Mouse (Mus musculus) MEL (cell line): ENCODE results near the gene Zscan22. TPM values are rescaled to one million over a fixed set of nuclear protein-coding genes. Genes with fewer than 3 reads are reported as not detected.

Experiments used
- DNase-seq: peaks from one replicate; pipeline ENCODE4 v3.0.0; 2011; ENCODE audit warnings: low read depth, low spot score
- H3K27ac ChIP-seq: 2 replicates; pipeline ENCODE4 v1.5.1; 2012; ENCODE audit warnings: low read depth, mild to moderate bottlenecking, control low read depth, low read length, moderate library complexity; ENCODE audit not compliant: control insufficient read depth
- H3K27me3 ChIP-seq, 2 experiments: fragments of 150-350 bp in 1 of 2; sonication (generic) in 1 of 2; 2 replicates each; pipeline ENCODE4 v1.6.1; 2012; ENCODE audit warnings: low read length in 2 of 2, mild to moderate bottlenecking in 2 of 2, improper control_type of control experiment in 1 of 2, moderate library complexity in 1 of 2; ENCODE audit not compliant: insufficient read depth in 2 of 2, control insufficient read depth in 1 of 2
- H3K36me3 ChIP-seq, 2 experiments: 2 replicates each; pipeline ENCODE4 v1.6.1; 2012 to 2014; ENCODE audit warnings: low read length in 2 of 2, improper control_type of control experiment in 1 of 2, inconsistent platforms in 1 of 2, mild to moderate bottlenecking in 1 of 2; ENCODE audit not compliant: insufficient read depth in 2 of 2, control insufficient read depth in 1 of 2
- H3K4me1 ChIP-seq, 2 experiments: fragments of 150-350 bp in 1 of 2; sonication (generic) in 1 of 2; 2 replicates each; pipeline ENCODE4 v1.6.1; 2012; ENCODE audit warnings: low read length in 2 of 2, improper control_type of control experiment in 1 of 2, mild to moderate bottlenecking in 1 of 2; ENCODE audit not compliant: insufficient read depth in 2 of 2, control insufficient read depth in 1 of 2
- H3K4me3 ChIP-seq, 2 experiments: fragments of 150-350 bp in 1 of 2; sonication (generic) in 1 of 2; 2 replicates each; pipeline ENCODE4 v1.5.1; 2012; ENCODE audit warnings: low read depth in 2 of 2, low read length in 2 of 2, mild to moderate bottlenecking in 2 of 2, moderate library complexity in 2 of 2, control low read depth in 1 of 2, improper control_type of control experiment in 1 of 2; ENCODE audit not compliant: control insufficient read depth in 1 of 2, insufficient read depth in 1 of 2
- H3K79me2 ChIP-seq: 2 replicates; pipeline ENCODE4 v1.6.1; 2012; ENCODE audit warnings: mild to moderate bottlenecking, low read length, moderate library complexity; ENCODE audit not compliant: control insufficient read depth, poor library complexity, insufficient read depth
- H3K9ac ChIP-seq: 2 replicates; pipeline ENCODE4 v1.6.1; 2012; ENCODE audit warnings: low read depth, mild to moderate bottlenecking, control low read depth, low read length, moderate library complexity; ENCODE audit not compliant: control insufficient read depth, poor library complexity, severe bottlenecking
- H3K9me3 ChIP-seq: fragments of 150-350 bp; sonication (generic); replicated peaks from 2 replicates; pipeline ENCODE4 v1.6.1; 2012; ENCODE audit warnings: mild to moderate bottlenecking, low read length, improper control_type of control experiment, moderate library complexity; ENCODE audit not compliant: insufficient read depth
- BHLHE40 ChIP-seq: IDR thresholded peaks from 2 replicates; pipeline ENCODE4 v1.6.1; 2012; ENCODE audit warnings: low read depth, mild to moderate bottlenecking, inconsistent platforms, low read length, improper control_type of control experiment, borderline replicate concordance
- CHD1 ChIP-seq: IDR thresholded peaks from 2 replicates; pipeline ENCODE4 v1.6.1; 2012; ENCODE audit warnings: low read depth, mild to moderate bottlenecking, inconsistent platforms, low read length, improper control_type of control experiment
- CTCF ChIP-seq, 3 experiments: IDR thresholded peaks in 2 of 3; conservative IDR thresholded peaks in 1 of 3; 2 replicates each; pipeline ENCODE4 v1.5.1; 2011 to 2012; ENCODE audit warnings: low read length in 3 of 3, low read depth in 2 of 3, mild to moderate bottlenecking in 2 of 3, improper control_type of control experiment in 1 of 3, inconsistent platforms in 1 of 3, mixed read lengths in 1 of 3, moderate library complexity in 1 of 3; ENCODE audit not compliant: control insufficient read depth in 1 of 3, insufficient read depth in 1 of 3, poor library complexity in 1 of 3, severe bottlenecking in 1 of 3
- E2F4 ChIP-seq: IDR thresholded peaks from 2 replicates; pipeline ENCODE4 v1.6.1; 2011; ENCODE audit warnings: low read depth, low read length, improper control_type of control experiment, borderline replicate concordance
- ETS1 ChIP-seq: IDR thresholded peaks from 2 replicates; pipeline ENCODE4 v1.6.1; 2012; ENCODE audit warnings: low read depth, mild to moderate bottlenecking, inconsistent platforms, low read length, improper control_type of control experiment, moderate library complexity
- GABPA ChIP-seq: IDR thresholded peaks from 2 replicates; pipeline ENCODE4 v1.6.1; 2012; ENCODE audit warnings: low read depth, mild to moderate bottlenecking, inconsistent platforms, low read length, improper control_type of control experiment, moderate library complexity
- GATA1 ChIP-seq: IDR thresholded peaks from 2 replicates; pipeline ENCODE4 v1.6.1; 2011; ENCODE audit warnings: low read depth, low read length, improper control_type of control experiment
- HCFC1 ChIP-seq: IDR thresholded peaks from 2 replicates; pipeline ENCODE4 v1.6.1; 2012; ENCODE audit warnings: low read depth, mild to moderate bottlenecking, inconsistent platforms, low read length, improper control_type of control experiment, moderate library complexity
- KAT2A ChIP-seq: conservative IDR thresholded peaks from 2 replicates; pipeline ENCODE4 v1.6.1; 2012; ENCODE audit warnings: low read depth, low read length, improper control_type of control experiment, inconsistent platforms
- MAFK ChIP-seq: IDR thresholded peaks from 2 replicates; pipeline ENCODE4 v1.6.1; 2011; ENCODE audit warnings: low read depth, mild to moderate bottlenecking, low read length, improper control_type of control experiment, borderline replicate concordance
- MAX ChIP-seq: IDR thresholded peaks from 2 replicates; pipeline ENCODE4 v1.6.1; 2011; ENCODE audit warnings: low read length, improper control_type of control experiment
- MAZ ChIP-seq: IDR thresholded peaks from 2 replicates; pipeline ENCODE4 v1.6.1; 2012; ENCODE audit warnings: low read depth, mild to moderate bottlenecking, inconsistent platforms, low read length, improper control_type of control experiment
- MEF2A ChIP-seq: IDR thresholded peaks from 2 replicates; pipeline ENCODE4 v1.6.1; 2014; ENCODE audit warnings: low read depth, mild to moderate bottlenecking, inconsistent platforms, low read length, improper control_type of control experiment; ENCODE audit not compliant: poor library complexity, insufficient replicate concordance, severe bottlenecking; ENCODE audit errors: extremely low read depth
- MXI1 ChIP-seq: IDR thresholded peaks from 2 replicates; pipeline ENCODE4 v1.6.1; 2011; ENCODE audit warnings: mild to moderate bottlenecking, low read depth, low read length, improper control_type of control experiment
- NELFE ChIP-seq: IDR thresholded peaks from 2 replicates; pipeline ENCODE4 v1.6.1; 2011; ENCODE audit warnings: low read depth, low read length, improper control_type of control experiment
- NRF1 ChIP-seq: IDR thresholded peaks from 2 replicates; pipeline ENCODE4 v1.6.1; 2014; ENCODE audit warnings: low read depth, mild to moderate bottlenecking, inconsistent platforms, low read length, improper control_type of control experiment, moderate library complexity; ENCODE audit not compliant: poor library complexity, insufficient read depth, severe bottlenecking
- POLR2A ChIP-seq, 2 experiments: IDR thresholded peaks; 2 replicates each; pipeline ENCODE4 v1.6.1; 2011 to 2012; ENCODE audit warnings: low read length in 2 of 2, mild to moderate bottlenecking in 2 of 2, control low read depth in 1 of 2, improper control_type of control experiment in 1 of 2, low read depth in 1 of 2, moderate library complexity in 1 of 2; ENCODE audit not compliant: control insufficient read depth in 1 of 2, insufficient read depth in 1 of 2, poor library complexity in 1 of 2
- POLR2AphosphoS5 ChIP-seq: IDR thresholded peaks from 2 replicates; pipeline ENCODE4 v1.6.1; 2012; ENCODE audit warnings: low read depth, borderline replicate concordance, mild to moderate bottlenecking, inconsistent platforms, low read length, moderate library complexity, mixed read lengths
- RAD21 ChIP-seq: IDR thresholded peaks from 2 replicates; pipeline ENCODE4 v1.6.1; 2011; ENCODE audit warnings: mild to moderate bottlenecking, low read depth, low read length, improper control_type of control experiment
- RCOR1 ChIP-seq: IDR thresholded peaks from 2 replicates; pipeline ENCODE4 v1.6.1; 2012; ENCODE audit warnings: low read depth, mild to moderate bottlenecking, inconsistent platforms, low read length, improper control_type of control experiment
- SMC3 ChIP-seq: IDR thresholded peaks from 2 replicates; pipeline ENCODE4 v1.6.1; 2011; ENCODE audit warnings: low read depth, low read length, improper control_type of control experiment
- TBP ChIP-seq: IDR thresholded peaks from 2 replicates; pipeline ENCODE4 v1.8.0; 2011; ENCODE audit warnings: low read depth, low read length, improper control_type of control experiment
- TCF12 ChIP-seq: IDR thresholded peaks from 2 replicates; pipeline ENCODE4 v1.6.1; 2014; ENCODE audit warnings: low read depth, mild to moderate bottlenecking, inconsistent platforms, low read length, improper control_type of control experiment, moderate library complexity
- UBTF ChIP-seq: IDR thresholded peaks from 2 replicates; pipeline ENCODE4 v1.6.1; 2012; ENCODE audit warnings: low read depth, mild to moderate bottlenecking, inconsistent platforms, low read length, improper control_type of control experiment, moderate library complexity, borderline replicate concordance; ENCODE audit not compliant: insufficient read depth
- USF2 ChIP-seq, 2 experiments: IDR thresholded peaks; 2 replicates each; pipeline ENCODE4 v1.6.1; 2011 to 2012; ENCODE audit warnings: improper control_type of control experiment in 2 of 2, low read length in 2 of 2, borderline replicate concordance in 1 of 2, inconsistent platforms in 1 of 2, low read depth in 1 of 2, mild to moderate bottlenecking in 1 of 2; ENCODE audit not compliant: insufficient read depth in 1 of 2
- ZC3H11A ChIP-seq: IDR thresholded peaks from 2 replicates; pipeline ENCODE4 v1.6.1; 2012; ENCODE audit warnings: low read depth, mild to moderate bottlenecking, inconsistent platforms, low read length, improper control_type of control experiment
- ZKSCAN1 ChIP-seq: IDR thresholded peaks from 2 replicates; pipeline ENCODE4 v1.6.1; 2012; ENCODE audit warnings: low read depth, mild to moderate bottlenecking, inconsistent platforms, low read length, improper control_type of control experiment, moderate library complexity
- ZMIZ1 ChIP-seq: IDR thresholded peaks from 2 replicates; pipeline ENCODE4 v1.6.1; 2012; ENCODE audit warnings: low read depth, mild to moderate bottlenecking, inconsistent platforms, low read length, improper control_type of control experiment, moderate library complexity
- polyA plus RNA-seq, 2 experiments: library from polyadenylated mRNA; stranded (reverse) in 1 of 2; unstranded in 1 of 2; fragments of >175 nt in 1 of 2; fragments of >200 nt in 1 of 2; gene quantifications; 2 replicates each; pipeline versions ENCODE4 v1.2.1 to v1.2.4; 2012; ENCODE audit warnings: low replicate concordance in 2 of 2, low read depth in 1 of 2; ENCODE audit not compliant: insufficient read length in 2 of 2, insufficient read depth in 1 of 2, missing spikeins in 1 of 2
- total RNA-seq: library from RNA; depleted of rRNA; stranded (reverse); fragments of 300-350 nt; gene quantifications from 2 replicates; pipeline ENCODE4 v1.2.3, GENCODE M21; 2012

Zscan22 gene
- total and polyA plus RNA-seq, 3 experiments: 2.5 to 7.1 TPM; not detected in 1

DNA sequence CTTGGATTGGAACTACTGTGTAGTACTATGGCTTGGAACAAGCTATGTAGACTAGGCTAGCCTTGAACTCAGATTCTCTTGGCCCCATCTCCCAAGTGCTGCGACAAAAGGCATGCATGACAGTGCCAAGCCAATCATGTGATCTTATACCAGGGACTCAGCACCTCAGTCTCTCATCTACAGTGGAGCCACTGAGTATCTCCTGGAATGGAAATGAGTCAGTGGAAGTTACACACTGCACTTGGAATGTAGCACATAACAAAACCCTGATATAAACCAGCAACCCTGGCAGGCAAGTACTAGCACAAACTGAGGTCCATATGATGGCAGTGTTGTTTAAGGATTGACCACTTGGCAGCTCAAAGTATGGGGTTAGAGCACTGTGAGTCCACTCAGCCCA, 7.5 kb downstream of the Zscan22 start:
- no peaks in the 10 kb centered on the region for H3K9me3 ChIP-seq
- H3K4me1 ChIP-seq: peaks cover 0 to 3% of the 10 kb centered on the region in 2 experiments; a peak in 1 of 4 replicates

DNA sequence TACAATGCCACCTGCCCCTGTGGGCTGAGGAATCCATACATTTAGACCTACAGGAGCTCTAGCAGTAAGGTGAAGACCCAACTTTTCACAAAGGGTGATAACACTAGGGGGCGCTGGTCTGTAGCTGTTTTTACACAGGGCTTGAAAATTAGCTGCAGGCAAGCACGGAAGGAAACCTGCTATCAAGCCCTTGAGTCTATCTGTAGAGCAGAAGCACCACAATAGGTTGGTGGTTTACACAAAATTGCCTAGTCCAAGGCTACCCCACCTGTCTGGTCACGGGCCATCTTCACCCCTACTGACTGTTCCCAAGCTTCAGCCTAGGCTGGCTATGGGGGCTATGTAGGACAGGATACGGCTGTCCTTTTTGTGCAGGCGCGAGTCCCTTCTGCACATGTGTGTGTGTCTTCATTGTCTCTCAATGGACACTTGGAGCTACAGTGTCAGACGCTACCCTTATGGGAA, 11.9 kb downstream of the Zscan22 start:
- Histone ChIP-seq H3K27ac (peak overlapping the region; percentile 85), H3K4me1 (peaks cover 0 to 3% of the 10 kb centered on the region in 2 experiments; a peak in 3 of 4 replicates), H3K9me3 (no peaks in the 10 kb centered on the region), H3K27me3 (no peaks in the 10 kb centered on the region), H3K9ac (peak overlapping the region; percentile 70), H3K79me2 (no peaks in the 10 kb centered on the region; the same call in 1 of the 2 replicates), H3K36me3 (peaks cover 0 to 2% of the 10 kb centered on the region in 2 experiments; a peak in 1 of 4 replicates), H3K4me3 (peak overlapping the region; percentile 62 to 71)
- TF ChIP-seq CTCF (IDR thresholded peaks at IDR 0.05 in 2 of 3, conservative IDR thresholded peaks at IDR 0.05 in 1 of 3; ENCODE audit: control insufficient read depth in 1 of 3, insufficient read depth in 1 of 3, low read depth in 2 of 3, low read length in 3 of 3, poor library complexity in 1 of 3, severe bottlenecking in 1 of 3) (peak; percentile 16 to 62 (median 45); a peak in 5 of 6 replicates), POLR2A (IDR thresholded peaks at IDR 0.05; ENCODE audit: control insufficient read depth in 1 of 2, insufficient read depth in 1 of 2, low read depth in 1 of 2, low read length in 2 of 2, poor library complexity in 1 of 2) (no peak), ZKSCAN1 (no peak), RAD21 (peak; percentile 15; the same call in 1 of the 2 replicates), ZC3H11A (no peak), SMC3 (peak; percentile 26; the same call in 1 of the 2 replicates), GATA1 (no peak), MAX (peak; percentile 17; the same call in 1 of the 2 replicates), RCOR1 (no peak), MEF2A (no peak), KAT2A (no peak), POLR2AphosphoS5 (no peak), NRF1 (no peak), TBP (no peak), GABPA (no peak), CHD1 (no peak), NELFE (no peak), MXI1 (no peak), E2F4 (no peak), MAFK (no peak)
- DNase-seq: peak; percentile 87

More for the DNA sequence above, 7.5 kb downstream of the Zscan22 start:
- H3K79me2 ChIP-seq: 0 out of 2 replicates have a peak, but pooled peaks cover 1% of the 10 kb centered on the region
- TF ChIP-seq USF2 (IDR thresholded peaks at IDR 0.05; ENCODE audit: borderline replicate concordance in 1 of 2, insufficient read depth in 1 of 2, low read depth in 1 of 2, low read length in 2 of 2) (no peak), MXI1 (no peak), TCF12 (no peak), ZMIZ1 (no peak), MAX (no peak), NRF1 (no peak), MAZ (no peak), ETS1 (no peak), UBTF (no peak), KAT2A (no peak), BHLHE40 (no peak), HCFC1 (no peak)
- no peak overlapping the region for H3K27ac ChIP-seq
- no peak overlapping the region for H3K4me3 ChIP-seq
- H3K9ac ChIP-seq: no peak overlapping the region
- DNase-seq: no peak
- H3K27me3 ChIP-seq: no peaks in the 10 kb centered on the region
- H3K36me3 ChIP-seq: peaks cover 0 to 3% of the 10 kb centered on the region in 2 experiments; a peak in 1 of 4 replicates
